Mouse (Mus musculus) WW6 (cell line): ENCODE data around the gene Irak2.
"Not testable (repeated sequence)": the region's sequence is repeated elsewhere in the genome, so short reads cannot be mapped to it uniquely, and the experiment has no call there.

Source experiments
- DNase-seq: peaks from one replicate; pipeline ENCODE4 v3.0.0-alpha.2; 2013; ENCODE audit warnings: low read depth, low spot score

The Irak2 gene

DNA sequence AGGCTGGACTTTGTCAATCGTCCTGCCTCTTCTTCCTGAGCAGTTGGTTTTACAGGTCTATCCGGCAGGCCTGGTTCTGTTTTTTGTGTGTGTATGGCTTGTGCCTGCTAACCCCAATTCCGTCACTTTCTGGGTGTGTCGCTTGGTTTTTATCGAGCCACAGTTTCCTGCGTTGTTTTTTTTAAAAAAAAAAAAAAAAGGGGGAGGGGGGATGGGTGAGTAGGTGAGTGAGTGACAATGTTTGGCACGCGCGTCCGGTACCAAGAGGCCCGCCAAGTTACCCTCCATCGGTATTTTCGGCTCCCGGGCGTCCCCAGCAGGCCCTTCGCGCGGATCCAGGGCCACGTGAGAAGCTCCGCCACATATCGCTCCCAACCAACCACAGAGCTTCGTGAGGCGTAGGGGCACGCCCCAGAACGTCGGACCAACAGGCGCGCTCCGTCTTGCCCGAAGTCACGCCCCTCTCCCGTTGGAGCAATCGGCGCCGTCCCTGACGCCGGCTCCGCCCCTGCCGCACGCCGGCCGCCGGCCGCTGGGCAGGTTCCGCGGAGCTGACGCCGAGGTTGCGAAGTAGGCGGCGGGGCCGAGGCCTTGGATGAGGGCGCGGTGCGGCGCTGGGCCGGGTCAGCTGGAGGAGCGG lies 58.4 kb downstream of the Irak2 start, which contains the start of gene Tatdn2:
TSS of gene Tatdn2 (plus strand) at position 469 of the 640 bp plus-strand sequence.
- DNase-seq: peak; percentile 99

DNA sequence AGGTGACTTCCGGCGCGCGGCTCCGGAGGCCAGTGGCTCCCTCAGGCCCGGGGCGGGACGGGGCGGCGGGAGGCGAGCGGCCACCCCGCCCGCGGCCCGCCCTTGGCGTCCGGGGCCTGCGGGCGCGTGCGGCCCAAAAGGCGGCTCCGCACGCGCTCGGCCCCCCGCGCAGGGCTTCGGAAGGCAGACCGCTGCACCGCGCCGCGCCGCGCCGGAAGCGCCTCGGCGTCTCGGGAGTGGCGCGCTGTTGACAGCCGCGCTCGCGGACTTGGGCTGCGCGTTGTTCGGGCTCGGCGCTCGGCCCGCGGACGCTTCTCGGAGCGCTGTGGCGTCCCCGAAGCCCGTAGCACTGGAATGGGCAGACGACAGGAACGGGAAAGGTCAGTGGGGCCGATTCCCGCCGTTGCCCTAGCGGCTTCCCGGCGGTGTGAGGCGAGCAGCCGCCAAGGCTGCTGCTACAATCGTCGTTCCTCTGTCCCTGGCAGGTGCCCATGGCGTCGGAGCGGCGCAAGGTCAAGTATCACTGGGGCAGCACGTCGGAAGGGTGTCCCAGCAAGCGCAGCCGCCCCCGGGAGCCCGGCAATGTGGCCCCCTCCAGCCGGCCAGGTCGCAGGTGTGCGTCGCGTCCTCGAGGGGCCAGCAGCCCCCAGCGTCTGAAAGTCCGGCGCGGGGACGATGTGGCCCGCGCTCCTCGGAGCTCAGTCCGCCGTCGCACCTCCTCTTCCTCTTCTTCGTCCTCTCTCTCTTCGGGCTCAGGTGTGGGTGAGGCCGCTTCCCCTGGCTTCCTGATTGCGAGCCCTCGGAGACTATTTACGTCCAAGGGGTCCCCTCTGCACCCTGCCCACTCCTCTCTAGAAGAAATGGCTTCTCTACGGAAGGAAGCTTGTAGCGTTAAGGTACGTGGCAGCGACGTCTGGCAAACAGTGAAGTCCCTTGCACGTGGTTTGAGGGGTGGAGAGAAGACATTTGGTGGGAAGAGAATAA lies 59.2 kb downstream of the Irak2 start:
- DNase-seq: no peak

GRCm38 (mm10) chr6:113712718-113713117 lies 74.5 kb downstream of the Irak2 start:
- no peak for DNase-seq

DNA sequence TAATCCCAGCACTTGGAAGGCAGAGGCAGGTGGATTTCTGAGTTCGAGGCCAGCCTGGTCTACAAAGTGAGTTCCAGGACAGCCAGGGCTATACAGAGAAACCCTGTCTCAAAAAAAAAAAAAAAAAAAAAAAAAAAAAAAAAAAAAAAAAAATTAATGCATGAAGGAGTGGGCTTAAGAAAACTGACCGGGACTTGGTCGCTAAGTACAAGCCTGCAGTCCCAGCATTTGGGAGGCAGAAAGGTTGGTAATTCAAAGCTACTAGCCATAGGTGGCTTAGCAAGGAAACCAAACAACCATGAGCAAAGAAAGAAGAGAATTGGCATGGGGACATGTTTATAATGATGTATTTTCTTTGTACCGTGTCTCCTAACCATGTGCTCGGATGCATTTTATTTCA lies 75.1 kb downstream of the Irak2 start:
- not testable (repeated sequence) for DNase-seq

- no peak for DNase-seq
Observed at GRCm38 (mm10) chr6:113714276-113714675, 76.0 kb downstream of the Irak2 start.

DNA sequence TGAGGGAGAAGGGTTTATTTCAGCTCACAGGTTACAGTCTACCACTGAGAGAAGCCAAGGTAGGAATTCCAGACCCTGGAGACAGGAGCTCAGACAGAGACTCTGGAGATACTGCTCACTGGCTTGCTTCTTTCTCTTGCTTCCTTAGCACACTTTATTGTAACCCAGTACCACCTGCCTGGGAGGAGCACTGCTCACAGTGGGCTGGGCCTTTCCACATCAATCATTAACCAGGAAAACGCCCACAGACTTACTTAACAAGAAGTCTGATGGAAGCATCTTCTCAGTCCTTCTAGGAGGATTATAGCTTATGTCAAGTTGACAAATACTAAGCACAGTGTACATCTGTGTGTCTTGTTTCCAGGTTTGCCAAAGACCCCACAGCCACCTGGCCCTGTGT lies 76.5 kb downstream of the Irak2 start:
- DNase-seq: no peak

DNA sequence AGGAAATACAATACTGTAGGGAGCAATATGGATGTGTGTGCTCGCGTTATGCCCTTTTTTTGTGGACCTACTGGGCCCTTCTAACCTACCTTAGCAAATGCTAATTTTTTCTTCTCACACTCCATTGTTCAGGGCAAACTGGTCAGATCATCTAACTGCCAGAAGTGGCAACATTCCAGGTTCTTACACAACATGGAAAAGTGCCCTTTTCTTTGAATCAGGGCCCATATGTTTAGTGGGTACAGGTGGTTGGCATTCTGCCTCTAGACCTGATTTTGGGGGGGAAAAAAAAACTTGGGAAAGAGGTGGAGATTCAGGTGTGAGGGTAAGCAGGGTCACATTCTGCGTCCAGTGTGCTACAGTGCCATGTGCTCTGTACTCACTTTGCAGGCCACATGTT lies 79.3 kb downstream of the Irak2 start:
- DNase-seq: no peak

DNA sequence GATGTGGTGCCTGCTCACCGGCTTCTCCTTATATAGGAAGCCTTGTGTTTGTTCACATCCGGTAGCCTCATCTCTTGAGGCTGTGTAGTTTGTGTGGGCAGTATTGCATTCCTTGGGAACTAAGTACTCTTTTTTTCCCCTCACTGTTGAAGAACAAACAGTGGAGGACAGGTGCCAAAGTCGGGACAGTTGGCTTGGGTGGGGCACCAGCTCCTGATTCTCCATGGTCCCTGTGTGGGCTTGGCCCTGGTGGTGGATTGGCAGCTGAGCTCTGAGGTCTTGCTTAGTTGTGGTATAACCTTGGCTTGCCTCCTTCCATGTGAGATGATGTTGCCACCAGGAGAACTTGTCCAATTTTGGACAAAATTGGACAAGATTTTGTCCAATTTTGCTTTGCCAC lies 81.6 kb downstream of the Irak2 start, which contains the start of gene Ghrl:
TSS of gene Ghrl (minus strand) at position 3 of the 400 bp plus-strand sequence.
- no peak for DNase-seq

DNA sequence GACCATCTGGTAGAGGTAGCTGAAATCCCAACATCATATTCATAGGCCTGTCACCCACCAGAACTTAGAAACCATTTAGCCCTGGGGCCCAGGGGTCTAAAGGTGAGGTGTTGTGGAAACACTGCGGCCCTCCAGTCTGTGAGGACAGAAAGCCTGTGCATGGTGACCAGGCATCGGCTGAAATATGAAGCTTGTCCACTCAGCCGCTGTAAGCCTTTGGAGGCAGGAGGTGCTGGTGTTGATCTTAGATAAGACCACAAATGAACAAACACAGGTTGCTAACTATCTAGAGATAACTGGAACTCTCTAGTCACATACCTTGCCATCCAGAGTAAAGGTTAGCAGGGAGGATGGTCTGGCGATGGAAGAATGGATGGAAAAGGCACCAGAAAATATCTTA lies 82.8 kb downstream of the Irak2 start:
- DNase-seq: no peak

GRCm38 (mm10) chr6:113728181-113728580 lies 89.9 kb downstream of the Irak2 start:
- no peak for DNase-seq

- no peak for DNase-seq
Observed at GRCm38 (mm10) chr6:113731296-113731695, 93.0 kb downstream of the Irak2 start.

DNA sequence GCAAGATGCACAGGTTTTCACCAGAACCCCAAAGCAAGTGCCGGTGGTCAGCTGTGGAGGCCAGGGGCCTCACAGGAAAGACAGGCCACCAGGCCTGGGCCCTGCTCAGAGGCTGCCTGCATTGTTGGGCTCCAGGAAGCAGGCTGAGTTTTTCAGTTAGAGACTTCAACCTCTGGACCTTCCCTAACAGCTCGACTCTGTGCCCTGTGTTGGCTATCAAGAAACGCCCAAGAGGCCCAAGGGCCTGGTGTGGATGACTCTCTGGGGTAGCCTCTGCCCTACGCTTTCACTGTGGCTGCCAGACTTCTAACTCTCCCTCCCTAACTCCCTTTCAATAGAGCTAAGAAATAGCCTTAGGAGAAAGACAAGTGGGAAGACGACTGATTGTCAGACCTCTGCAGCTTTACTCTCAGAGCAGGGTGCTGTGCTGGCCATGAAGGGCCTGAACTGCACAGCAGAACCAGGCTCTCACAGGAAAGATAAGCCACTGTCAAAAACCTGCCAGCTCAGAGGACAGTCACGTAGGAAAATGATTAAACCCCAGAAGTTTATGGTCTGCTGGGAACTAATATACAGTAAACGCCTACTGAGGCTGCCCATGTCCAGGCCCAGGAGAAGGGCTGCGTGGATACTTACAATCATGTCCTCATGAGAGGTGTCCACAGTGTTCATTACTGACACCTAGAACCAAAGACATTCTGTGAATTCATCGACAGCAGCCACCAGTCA lies 99.2 kb downstream of the Irak2 start:
- no peak for DNase-seq

GRCm38 (mm10) chr6:113740236-113741217 lies 102.3 kb downstream of the Irak2 start, which contains the start of gene Sec13:
Gene Sec13 (minus strand): TSS chr6:113740743.
- peak; percentile 83 for DNase-seq

DNA sequence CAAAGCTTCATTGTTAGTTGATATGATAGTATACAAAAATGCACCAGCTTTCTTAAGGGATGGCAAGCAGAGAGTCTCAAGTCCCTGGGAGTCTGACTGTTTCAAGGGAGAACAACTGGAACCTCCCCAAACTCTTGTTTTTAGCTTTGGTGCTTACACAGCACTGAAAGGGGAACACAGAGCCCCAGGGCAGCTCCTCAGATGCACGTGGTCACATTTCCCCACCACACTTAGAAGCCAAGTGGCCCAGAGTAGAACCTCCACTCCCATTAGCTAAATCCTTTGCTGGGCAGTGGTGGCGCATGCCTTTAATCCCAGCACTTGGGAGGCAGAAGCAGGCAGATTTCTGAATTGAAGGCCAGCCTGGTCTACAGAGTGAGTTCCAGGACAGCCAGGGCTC lies 103.2 kb downstream of the Irak2 start:
- no peak for DNase-seq

GRCm38 (mm10) chr6:113742321-113742720 lies 104.1 kb downstream of the Irak2 start:
- no peak for DNase-seq

DNA sequence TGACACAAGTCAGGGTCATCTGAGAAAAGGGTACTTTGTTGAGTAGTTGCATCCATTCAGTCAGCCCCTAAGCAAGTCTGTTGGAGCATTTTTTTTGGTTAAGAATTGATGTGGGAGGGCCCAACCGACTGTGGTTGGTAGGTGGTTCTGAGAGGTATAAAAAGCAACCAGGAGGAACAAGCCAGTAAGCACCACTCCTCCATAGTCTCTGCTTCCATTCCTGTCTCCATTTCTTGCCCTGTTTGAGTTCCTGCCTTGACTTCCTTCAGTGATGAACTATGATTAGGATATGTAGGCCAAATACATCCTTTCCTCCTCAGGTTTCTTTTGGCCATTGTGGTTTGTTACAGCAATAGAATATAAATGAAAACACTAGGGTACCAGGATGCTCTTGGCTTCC lies 104.8 kb downstream of the Irak2 start:
- no peak for DNase-seq
